Mouse (Mus musculus): ENCODE data around the gene Dtx3l. TPM values are rescaled to one million over a fixed set of nuclear protein-coding genes. Genes with fewer than 3 reads are reported as not detected.
"Not testable (repeated sequence)": the region's sequence is repeated elsewhere in the genome, so short reads cannot be mapped to it uniquely, and the experiment has no call there.

Dtx3l gene
- 10 to 100 TPM in 1 of 2 experiments, 1 to 10 TPM in 1; 9.4 to 12.4 TPM for total RNA-seq (2021)
- long read RNA-seq, experiment 1, full-length matches to known transcripts: 2 of 2 reads
- long read RNA-seq, experiment 1, partial matches to known transcripts: 0 of 2 reads
- long read RNA-seq, experiment 1, other reads (novel, unspliced or antisense): 0 of 2 reads
- long read RNA-seq, experiment 2, partial matches to known transcripts: 1 of 3 reads
- long read RNA-seq, experiment 2, other reads (novel, unspliced or antisense): 2 of 3 reads

DNA sequence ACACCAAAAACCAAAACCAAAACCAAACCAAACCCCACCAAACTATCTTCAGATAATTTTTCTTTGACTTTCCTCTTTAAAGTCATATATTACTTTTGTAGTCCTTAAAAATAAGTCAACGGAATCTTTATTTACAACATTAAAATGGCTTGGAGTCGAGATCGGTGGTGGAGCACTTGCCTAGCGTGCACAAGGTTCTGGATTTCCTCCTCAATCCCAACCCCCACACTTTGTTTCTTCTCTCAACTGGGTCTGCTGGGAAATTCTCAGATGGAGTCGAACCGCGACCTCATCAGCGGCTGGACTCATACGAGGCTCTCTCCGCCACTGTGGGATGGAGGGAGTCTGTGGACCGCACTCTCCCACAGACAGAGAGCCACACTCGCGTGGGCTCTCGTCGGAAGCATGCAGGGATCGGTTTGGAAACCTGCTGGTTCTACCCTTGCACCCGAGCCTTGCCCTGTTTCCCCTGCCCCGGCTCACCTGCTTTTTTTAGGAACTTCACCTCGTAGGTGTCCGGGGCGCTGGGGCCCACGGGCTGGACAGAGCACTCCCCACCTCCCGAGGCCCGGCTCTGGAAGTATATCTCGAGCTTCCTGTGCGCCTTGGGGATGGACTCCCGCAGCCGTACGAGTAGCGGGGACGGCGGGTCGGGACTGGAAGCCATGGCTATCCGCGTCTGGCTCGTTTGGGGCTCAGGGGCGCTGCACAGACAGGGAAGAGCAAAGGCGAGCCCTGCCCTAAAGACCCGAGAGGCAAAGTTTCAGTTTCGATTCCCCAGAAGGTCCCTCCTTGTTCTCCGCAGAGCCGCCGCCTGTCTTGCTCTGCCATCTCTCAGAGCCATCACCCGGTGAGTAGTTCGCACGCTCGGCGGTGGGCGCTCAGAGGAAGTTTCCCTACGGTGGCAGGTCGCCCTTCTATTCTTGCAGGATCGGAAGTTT, at the start of gene Dtx3l, which contains the start of gene Parp9:
Dtx3l (minus strand) TSS at position 941 of the 941 bp plus-strand sequence.
Parp9 (plus strand) TSS at position 260 of the 941 bp plus-strand sequence.
- DNase-seq (ENCODE audit: low spot score in 2 of 2): peak; percentile 19 to 30

DNA sequence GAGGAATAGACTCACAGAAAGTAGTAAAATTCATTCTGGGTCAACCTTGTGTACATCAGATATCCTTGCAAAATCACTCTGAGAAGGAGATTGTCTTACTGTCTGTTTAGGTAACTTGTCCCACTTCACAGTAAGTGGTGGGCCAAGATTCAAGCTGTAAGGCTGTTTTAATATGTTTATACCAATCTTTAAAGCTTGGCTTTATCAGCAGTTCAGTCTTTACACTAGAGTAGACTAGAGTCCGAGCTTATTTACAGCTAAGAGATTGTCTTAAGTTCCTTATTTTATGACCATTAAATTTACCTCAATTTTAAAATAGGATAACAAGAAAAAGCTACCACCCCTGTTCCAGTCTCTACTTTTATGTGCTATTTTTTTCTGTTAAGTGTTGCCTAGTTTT, 49.0 kb upstream of the Dtx3l start:
- no peak for DNase-seq (ENCODE audit: low spot score in 2 of 2)

DNA sequence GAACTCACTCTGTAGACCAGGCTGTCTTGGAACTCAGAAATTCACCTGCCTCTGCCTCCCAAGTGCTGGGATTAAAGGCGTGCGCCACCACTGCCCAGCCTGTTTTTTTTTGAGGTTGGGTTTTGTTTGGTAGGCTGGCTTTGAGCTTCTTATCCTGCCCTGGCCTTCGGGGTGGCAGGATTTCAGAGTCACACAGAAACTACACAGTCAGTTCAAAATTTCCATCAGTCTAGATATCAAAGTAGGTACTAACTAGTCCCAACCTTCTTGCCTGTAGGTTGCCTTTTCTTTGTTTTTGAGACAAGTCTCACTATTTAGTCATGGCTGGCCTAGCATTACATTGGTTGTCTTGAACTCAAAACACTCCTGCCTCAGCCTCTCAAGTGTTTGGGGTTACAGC, 45.5 kb upstream of the Dtx3l start:
- DNase-seq (ENCODE audit: low spot score in 2 of 2): no peak

DNA sequence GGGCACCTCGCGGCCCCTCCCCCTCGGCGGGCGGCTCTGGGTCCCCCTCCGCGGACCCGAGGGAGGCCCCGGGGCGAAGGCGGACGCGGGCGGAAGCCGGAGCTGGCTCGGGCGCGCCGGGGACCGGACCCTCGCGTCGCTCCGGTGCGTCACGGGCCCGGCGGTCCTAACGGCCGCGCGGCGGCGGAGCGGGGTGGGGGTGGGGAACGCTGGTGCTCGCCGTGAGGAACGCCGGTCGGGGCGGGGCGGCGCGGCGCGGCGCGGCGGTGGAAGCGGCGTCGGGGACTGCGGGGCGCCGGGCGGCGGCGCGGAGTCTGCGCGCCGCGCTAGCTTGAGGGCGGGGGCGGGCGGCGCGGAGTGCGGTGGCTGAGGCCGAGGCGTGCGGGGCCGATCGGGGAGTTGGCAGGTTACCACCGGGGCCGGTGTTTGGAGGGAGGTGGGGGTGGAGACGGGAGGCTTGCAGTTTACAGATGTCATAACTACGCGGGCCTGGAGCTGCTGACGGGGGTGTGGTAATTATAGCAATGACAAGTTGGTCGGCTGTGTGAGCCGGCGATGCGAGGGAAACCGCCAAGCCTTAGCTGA, 44.7 kb upstream of the Dtx3l start:
- peak; percentile 33 to 36 for DNase-seq (ENCODE audit: low spot score in 2 of 2)

DNA sequence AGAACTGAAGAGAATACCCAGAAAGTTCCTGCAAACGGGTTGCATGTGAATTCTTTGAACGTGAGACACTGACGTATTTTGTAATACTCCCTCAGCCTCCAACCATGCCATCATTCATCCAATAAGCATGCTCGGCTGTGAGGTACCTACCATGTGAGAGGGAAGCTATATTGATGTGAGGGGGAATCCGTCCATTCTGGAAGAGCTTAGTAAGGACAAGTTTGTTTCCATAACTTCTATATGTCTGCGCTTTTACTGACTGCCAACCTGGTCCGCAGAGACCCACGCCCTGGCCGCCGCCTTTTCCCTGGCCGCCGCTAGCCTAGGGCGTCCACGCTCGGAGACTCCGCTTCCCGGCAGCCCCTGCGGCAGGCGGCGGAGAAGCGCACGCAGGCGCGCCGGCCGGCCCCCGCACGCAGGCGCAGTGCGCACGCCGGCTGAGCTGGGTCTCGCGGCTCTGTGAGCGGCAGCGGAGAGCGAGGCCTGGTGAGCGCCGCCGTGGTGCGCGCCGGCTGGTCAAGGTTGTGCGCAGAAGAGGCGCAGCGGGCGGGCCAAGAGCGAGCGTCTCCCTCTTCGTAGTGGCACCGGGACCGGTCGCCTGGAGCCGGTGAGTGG, 44.1 kb upstream of the Dtx3l start:
- peak; percentile 76 to 86 for DNase-seq (ENCODE audit: low spot score in 2 of 2)

DNA sequence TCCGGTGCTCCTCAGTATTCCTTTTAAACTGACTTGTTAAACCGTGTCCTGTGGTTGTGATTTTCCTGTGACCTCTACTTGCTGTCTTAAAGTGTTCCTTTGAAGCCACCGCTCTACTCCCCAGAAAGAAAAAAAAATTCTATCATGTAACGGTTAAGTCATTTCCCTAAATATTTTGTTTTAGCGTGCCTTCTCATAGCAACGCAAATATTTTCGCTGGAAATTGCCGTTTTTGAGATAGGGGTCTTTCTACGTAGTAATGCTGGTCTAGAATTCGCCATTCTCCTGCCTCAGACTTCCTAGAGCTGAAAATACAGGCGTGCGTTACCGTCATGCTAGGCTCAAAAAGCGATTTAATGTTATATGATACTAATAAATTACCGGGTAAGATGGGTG, 43.6 kb upstream of the Dtx3l start:
- DNase-seq (ENCODE audit: low spot score in 2 of 2): no peak

DNA sequence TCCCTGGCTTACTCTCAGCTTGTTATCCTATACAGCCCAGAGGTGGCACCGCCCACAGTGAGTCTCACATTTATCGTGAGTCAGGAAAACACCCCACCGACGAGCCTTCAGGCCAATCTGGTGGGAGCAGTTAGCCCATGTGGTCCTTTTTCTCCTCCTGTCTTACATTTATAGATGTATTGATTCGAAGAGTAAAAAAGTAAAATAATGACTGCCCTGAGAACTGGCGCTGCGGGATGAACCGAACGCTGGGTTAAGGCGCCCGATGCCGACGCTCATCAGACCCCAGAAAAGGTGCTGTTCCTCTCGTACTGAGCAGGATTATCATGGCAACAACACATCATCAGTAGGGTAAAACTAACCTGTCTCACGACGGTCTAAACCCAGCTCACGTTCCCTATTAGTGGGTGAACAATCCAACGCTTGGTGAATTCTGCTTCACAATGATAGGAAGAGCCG, 42.4 kb upstream of the Dtx3l start:
- peak; percentile 100 for DNase-seq (ENCODE audit: low spot score in 2 of 2)

DNA sequence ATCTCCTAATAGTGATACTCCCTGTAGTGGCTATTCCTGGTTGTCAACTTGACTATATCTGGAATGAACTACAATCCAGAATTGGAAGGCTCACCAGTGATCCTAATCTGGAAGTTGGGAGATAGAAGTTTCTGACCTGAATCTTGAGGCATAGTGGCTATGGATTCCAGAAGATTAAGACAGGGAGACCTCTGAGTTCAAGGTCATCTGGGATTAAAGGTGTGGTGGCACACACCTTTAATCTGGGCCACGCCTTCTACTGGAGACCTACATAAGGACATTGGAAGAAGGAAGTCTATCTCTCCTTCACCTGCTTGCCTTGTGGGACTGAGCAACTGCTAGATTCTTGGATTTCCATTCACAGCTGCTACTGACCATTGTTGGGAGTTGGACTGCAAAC, 39.5 kb upstream of the Dtx3l start, which contains the start of gene Kpna1:
Kpna1 (plus strand) TSS at position 301 of the 400 bp plus-strand sequence.
- not testable (repeated sequence) for DNase-seq (ENCODE audit: low spot score in 2 of 2)

DNA sequence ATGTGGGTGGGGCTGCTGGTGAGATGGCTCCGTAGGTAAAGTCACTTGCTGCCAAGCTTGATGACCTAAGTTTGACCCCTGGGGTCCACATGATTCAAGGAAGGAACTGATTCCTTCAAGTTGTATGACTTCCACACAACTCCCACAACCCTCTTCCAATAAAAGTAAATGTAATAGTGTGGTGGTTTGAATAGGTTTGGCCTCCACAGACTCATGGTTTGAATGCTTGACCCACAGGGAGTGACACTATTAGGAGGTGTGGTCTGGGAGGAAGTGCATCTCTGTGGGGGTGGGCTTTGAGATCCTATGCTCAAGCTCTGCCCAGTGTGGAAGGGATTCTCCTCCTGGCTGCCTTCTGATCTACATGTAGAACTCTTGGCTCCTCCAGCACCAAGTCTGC, 35.1 kb upstream of the Dtx3l start:
- no peak for DNase-seq (ENCODE audit: low spot score in 2 of 2)

DNA sequence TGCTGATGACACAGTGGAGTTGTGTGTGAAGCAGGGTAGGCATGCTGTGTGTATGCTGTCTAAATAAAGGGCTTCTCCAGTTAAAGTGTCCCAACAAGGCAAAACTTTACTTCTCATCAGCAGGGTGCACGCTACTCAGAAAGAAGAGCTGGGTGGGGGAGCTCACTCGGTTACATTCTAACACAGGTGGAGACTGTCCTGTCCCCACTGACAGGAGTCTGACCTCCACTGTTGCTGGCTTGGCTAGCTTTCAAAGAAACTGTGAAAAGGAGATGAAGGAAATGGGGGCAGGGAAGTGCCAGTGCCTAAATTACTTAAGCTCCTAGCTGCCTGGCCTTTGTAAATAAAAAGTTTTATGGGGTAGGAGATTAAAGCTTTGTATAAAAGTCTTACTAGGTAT, 29.2 kb upstream of the Dtx3l start:
- no peak for DNase-seq (ENCODE audit: low spot score in 2 of 2)

DNA sequence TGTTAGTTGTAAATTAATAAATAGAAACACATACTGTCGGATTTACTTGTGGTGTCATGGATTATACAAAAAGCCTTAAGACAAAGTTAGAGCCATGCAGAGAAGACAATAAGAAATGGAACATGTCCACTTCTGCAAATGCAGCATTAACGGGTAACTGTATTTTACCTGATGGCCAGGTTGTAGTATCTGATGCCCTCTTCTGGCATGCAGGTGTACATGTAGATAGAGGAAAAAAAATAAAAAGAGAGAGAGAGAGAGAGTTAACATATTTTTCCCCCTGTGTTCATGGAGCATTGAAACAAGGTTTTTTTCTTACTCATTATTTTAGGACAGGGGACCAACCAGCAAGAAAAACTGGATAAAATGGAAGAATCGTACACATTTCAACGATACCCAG, 28.4 kb upstream of the Dtx3l start:
- DNase-seq (ENCODE audit: low spot score in 2 of 2): no peak

DNA sequence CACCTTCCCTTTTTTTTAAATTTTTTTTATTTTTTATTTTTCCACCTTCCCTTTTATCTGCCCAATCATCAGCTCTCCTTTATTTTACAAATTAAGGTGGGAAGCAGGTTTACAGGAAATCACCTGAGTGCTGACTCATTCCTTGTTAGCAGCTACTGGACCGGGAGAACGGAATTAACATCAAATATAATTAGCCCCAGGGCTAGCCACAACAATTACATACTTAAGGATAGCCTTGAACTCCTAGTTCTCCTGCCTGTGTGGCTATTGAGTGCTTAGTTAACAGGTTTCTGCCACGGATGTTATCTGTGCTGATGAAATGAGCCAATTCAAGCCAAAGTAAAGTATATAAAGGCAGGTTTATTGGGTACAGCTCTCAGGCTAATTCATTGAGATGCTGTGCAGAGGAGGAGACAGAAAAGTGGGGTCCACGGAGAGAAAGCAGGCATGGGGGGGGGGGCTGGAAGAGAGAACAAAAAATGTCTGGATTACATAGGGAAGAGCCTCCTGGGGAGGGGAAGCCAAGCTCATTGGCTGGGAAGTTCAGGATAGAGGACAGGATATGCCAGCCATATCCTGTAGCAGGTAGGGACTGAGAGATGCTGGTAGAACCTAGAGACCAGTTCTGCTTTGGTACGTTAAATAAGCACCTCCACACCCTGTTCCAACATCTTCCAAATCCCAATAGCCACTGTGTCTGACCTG, 27.6 kb upstream of the Dtx3l start:
- DNase-seq (ENCODE audit: low spot score in 2 of 2): no peak

DNA sequence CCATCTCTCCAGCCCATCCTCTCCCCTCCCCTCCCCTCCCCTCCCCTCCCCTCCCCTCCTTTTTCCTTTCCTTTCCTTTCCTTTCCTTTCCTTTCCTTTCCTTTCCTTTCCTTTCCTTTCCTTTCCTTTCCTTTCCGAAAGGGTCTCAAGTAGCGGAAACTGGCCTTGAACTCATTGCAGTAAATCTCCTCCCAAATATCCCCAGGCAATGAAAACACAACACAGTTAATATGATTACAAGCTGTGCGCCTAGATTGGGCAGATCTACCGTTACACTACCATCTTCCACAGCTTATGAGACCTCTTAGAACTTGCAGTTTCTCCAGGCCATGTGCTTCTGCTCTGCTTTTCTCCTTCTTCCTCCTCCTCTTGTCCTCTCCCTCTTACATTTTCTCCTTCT, 27.0 kb upstream of the Dtx3l start:
- not testable (repeated sequence) for DNase-seq (ENCODE audit: low spot score in 2 of 2)

DNA sequence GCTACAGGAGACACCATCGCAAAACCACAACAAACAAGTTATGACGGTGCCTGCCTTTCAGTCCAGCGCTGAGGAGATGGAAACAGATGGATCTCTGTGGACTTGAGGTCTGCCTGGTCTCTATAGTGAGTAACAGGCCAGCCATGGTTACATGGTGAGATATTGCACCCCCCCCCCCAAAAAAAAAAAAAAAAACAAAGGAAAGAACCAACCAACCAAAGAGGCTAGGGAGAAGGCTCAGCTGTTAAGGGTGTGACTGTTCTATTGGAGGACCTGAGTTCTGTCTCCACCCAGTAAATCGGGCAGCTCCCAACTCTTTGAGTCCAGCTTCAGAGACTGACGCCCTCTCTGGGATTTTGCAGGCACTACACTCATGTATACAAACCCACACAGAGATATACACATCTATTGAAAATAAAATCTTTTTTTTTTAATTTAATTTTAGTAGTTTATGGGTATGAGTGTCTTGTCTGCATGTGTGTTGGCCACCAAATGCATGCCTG, 13.7 kb upstream of the Dtx3l start:
- no peak for DNase-seq (ENCODE audit: low spot score in 2 of 2)

DNA sequence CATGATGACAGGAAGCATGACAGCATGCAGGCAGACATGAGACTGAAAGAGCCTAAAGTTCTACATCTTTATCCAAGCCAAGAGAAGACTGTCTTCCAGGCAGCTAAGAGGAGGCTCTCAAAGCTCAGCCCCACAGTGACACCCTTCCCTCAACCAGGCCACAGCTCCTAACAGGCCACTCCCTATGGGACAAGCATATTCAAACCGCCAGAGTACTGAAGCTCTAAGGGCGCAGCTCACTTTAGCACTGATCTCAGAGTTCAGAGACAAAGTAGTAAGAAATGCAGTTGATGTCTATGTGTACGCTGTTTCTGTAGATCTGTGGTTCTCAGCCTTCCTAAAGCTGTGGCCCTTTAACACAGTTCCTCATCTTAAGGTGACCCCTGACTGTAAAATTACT, 12.3 kb upstream of the Dtx3l start:
- DNase-seq (ENCODE audit: low spot score in 2 of 2): no peak

DNA sequence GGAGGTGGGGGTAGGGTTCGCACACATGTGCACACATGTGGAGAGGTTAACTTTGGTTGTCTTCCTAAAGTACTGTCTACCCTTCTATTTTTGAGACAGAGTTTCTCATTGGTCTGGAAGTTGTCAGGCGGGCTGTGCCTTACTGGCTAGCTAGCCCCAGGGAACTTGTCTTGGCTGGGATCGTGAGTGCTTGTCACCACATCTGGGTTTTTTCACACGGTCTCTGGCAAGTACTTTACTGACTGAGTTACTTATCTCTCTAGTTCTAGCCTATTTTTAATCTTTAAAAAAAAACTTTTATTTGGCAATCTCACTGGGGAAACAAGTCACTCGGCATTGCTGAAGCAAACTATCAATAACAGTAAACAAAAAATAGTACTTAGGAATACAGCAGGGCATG, 10.3 kb upstream of the Dtx3l start:
- no peak for DNase-seq (ENCODE audit: low spot score in 2 of 2)

DNA sequence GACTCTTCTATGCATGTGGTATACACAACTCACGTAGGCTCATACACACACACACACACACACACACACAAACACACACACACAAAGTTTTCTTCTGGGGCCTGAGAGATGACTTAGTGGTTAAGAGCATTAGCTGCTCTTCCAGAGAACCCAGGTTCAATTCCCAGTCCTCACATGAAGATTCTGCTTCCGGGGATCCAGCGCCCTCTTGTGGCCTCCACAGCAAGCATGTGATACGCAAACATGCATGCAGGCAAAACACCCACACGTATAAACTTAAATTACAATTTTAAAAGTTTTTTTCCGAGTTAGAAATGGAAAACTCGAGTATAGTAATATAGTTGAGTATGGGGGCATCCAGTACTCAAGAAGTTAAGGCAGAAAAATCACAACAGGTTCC, 2.4 kb upstream of the Dtx3l start:
- DNase-seq (ENCODE audit: low spot score in 2 of 2): no peak

DNA sequence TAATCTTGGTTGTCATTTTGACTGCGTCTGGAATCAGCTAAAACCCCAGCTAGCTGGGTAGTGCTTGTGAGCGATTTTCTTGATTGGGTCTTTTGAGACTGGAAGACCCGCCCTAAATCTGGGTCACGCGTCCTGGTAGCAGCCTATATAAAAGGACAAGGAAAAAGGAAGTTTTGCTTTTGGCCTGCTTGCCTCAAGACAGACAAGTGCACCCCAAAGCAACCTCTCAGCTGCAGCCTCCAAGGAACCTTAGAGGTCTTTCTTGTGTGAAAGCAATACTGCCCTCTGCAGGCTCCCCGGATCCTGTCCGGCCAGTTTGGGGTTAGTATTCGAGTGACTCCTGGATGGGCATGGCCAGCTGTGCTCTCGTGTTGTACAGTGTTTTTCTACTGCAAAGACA, 739 bp upstream of the Dtx3l start:
- peak; percentile 60 to 66 for DNase-seq (ENCODE audit: low spot score in 2 of 2)

DNA sequence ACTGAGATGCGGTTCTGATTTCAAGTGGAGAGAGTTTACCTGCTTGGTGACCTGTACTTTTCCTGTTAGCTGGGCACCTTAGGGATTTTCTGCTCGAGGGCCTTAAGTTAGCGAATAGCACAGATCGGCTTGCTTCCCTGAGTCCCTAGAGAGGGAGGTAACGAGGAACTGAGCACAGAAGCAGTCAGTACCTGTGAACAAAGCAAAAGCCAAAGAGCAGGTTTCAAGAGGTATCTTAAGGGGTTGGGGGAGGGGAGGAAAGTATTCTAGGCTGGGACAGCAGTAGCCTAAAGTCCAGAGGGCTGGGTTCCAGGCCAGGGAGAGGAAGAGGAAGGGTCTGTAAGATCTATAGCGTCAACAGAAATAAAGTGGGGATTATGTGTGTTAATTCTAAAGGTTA, 310 bp upstream of the Dtx3l start:
- no peak for DNase-seq (ENCODE audit: low spot score in 2 of 2)

DNA sequence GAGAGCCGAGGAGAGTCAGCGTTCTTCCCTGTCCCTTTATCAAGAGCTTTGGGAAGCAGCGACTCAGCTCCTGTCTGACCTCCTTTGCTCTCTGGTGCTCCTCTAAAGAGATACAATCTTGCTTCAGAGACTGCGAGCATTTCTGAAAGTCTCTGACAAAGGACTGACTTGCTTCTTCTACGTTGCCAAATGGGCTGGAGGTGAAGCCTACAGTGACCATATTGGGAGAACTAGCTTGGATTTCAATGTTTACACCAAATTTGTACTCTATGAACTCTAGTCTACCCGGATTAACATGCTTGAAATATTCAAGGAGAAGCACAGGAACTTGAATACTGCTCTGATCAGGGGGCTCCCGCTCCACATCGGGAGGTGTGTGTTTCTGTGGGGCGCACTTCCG, 5.8 kb downstream of the Dtx3l start:
- DNase-seq (ENCODE audit: low spot score in 2 of 2): no peak

Measured in adrenal gland, postnatal 4 days (tissue).